Mouse (Mus musculus) B cell, adult (primary cell): ENCODE measurements around the gene Mb21d2. TPM values are rescaled to one million over a fixed set of nuclear protein-coding genes. Genes with fewer than 3 reads are reported as not detected.

Experiments used
- total RNA-seq: library from RNA; stranded (reverse); gene quantifications from 4 replicates; pipeline ENCODE4 v1.2.4, GENCODE M21; 2023; ENCODE audit not compliant: inconsistent age

Mb21d2 gene
- total RNA-seq, result not detected in 4 replicates

DNA sequence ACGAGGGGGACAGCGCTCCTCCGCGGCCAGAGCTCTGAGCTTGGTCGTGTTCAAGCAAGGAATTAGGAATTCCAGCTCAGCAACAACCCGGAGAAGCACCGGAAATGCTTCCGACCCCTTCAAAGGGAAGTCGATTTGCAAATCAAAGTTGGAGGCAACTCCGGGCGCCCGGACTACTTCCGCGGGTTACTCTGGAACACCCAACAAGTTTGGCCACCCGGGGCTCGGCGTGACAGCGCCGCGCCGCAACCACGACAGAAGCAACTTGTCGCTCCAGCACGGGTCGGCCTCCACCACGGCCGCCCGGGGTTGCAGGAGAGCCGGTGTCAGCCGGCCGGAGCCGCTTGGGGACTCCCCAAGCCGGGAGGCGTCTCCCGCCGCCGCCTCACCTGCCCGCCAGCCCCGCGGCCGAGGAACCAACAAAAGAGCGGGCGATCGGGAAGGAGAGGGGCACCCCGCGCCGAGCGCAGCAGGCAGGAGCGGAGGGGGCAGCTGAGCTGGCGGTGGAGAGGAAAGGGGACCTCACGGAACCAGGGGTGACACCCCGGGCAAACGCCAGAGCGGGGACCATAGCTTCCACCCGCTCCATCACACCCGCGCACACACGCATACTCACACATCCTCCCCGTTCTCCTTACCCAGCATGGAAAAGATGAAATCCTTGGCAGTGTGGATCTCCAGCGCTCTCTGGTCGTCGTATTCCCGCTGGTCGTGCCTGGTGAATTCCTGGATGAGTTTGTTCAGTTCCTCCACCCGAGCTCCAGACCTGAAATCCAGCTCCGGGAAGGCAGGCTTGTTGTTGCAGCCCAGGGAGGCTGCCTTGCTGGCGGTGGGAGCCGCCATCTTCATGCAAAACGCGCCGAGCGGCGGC is at the start of gene Mb21d2:
Mb21d2 (minus strand) TSS at position 859 of the 871 bp plus-strand sequence.

Other genes with a start within 250 kb of the Mb21d2 start
- not detected in 4 replicates for gene Fgf12, start 176.6 kb downstream of the Mb21d2 start, total RNA-seq